Mouse (Mus musculus) neural tube, embryonic 15.5 days (tissue): ENCODE measurements at regions not wholly inside any gene's neighbourhood (a gene's known extent, or its start where the extent isn't known, plus 50 kb on each side); places are given as distances from the start of the nearest gene placed in this dataset.

ENCODE experiments used
- ATAC-seq: fragments of 200-750 bp; cut with Nextera tagmentation; 2 replicates; pipeline ENCODE4 v1.8.0; 2017; ENCODE audit warnings: mild to moderate bottlenecking, moderate TSS enrichment, moderate library complexity; ENCODE audit not compliant: low FRiP score
- H3K27ac ChIP-seq: fragments of 300-500 bp; sonication (generic); replicated peaks from 2 replicates; pipeline ENCODE4 v1.5.1; 2015; ENCODE audit warnings: mild to moderate bottlenecking, inconsistent platforms
- H3K27me3 ChIP-seq: fragments of 300-500 bp; sonication (generic); replicated peaks from 2 replicates; pipeline ENCODE4 v1.6.1; 2015; ENCODE audit warnings: inconsistent platforms
- H3K36me3 ChIP-seq: fragments of 300-500 bp; sonication (generic); 2 replicates; pipeline ENCODE4 v1.6.1; 2015; ENCODE audit warnings: inconsistent platforms
- H3K4me1 ChIP-seq: fragments of 300-500 bp; sonication (generic); 2 replicates; pipeline ENCODE4 v1.6.1; 2015; ENCODE audit warnings: inconsistent platforms
- H3K4me2 ChIP-seq: fragments of 300-500 bp; sonication (generic); 2 replicates; pipeline ENCODE4 v1.6.1; 2015; ENCODE audit warnings: inconsistent platforms, mild to moderate bottlenecking, moderate library complexity
- H3K4me3 ChIP-seq: fragments of 300-500 bp; sonication (generic); replicated peaks from 2 replicates; pipeline ENCODE4 v1.5.1; 2015; ENCODE audit warnings: mild to moderate bottlenecking, inconsistent platforms
- H3K9ac ChIP-seq: fragments of 300-500 bp; sonication (generic); replicated peaks from 2 replicates; pipeline ENCODE4 v1.6.1; 2015; ENCODE audit warnings: mild to moderate bottlenecking, inconsistent platforms
- H3K9me3 ChIP-seq: fragments of 300-500 bp; sonication (generic); replicated peaks from 2 replicates; pipeline ENCODE4 v1.6.1; 2016; ENCODE audit warnings: inconsistent platforms
- WGBS: fragments of 180-500 bp; shearing (Covaris S2); methylation state at CpG from one replicate; pipeline ENCODE4 v1.1.7; 2015; ENCODE audit warnings: mixed read lengths; 5-methylcytosine and 5-hydroxymethylcytosine counted together

- ATAC-seq = no peak
- no peak overlapping the region for H3K9ac ChIP-seq
- no peak overlapping the region for H3K4me3 ChIP-seq
- no peak overlapping the region for H3K27ac ChIP-seq
- no peaks in the 10 kb centered on the region for H3K4me1 ChIP-seq
- 86% methylated on average over 8 of the region's 8 CpGs for WGBS
- no peak overlapping the region for H3K4me2 ChIP-seq
- no peaks in the 10 kb centered on the region for H3K36me3 ChIP-seq
- H3K9me3 ChIP-seq = no peaks in the 10 kb centered on the region
- no peaks in the 10 kb centered on the region for H3K27me3 ChIP-seq
These were observed 70.5 kb upstream of the Yae1d1 start for GRCm38 (mm10) chr13:18063677-18064076.

GRCm38 (mm10) chr13:18060265-18060664 lies 67.1 kb upstream of the Yae1d1 start:
- no peak for ATAC-seq
- no peak overlapping the region for H3K27ac ChIP-seq
- H3K4me3 ChIP-seq = no peak overlapping the region
- no peaks in the 10 kb centered on the region for H3K4me1 ChIP-seq
- WGBS = 84% methylated on average over 2 of the region's 2 CpGs
- no peak overlapping the region for H3K4me2 ChIP-seq
- H3K36me3 ChIP-seq = no peaks in the 10 kb centered on the region
- no peaks in the 10 kb centered on the region for H3K9me3 ChIP-seq
- H3K9ac ChIP-seq = no peak overlapping the region
- H3K27me3 ChIP-seq = no peaks in the 10 kb centered on the region

GRCm38 (mm10) chr13:18057231-18057912 lies 64.2 kb upstream of the Yae1d1 start:
- Histone ChIP-seq H3K27me3 (no peaks in the 10 kb centered on the region), H3K9me3 (no peaks in the 10 kb centered on the region), H3K36me3 (no peaks in the 10 kb centered on the region), H3K4me1 (no peaks in the 10 kb centered on the region), H3K9ac (no peak overlapping the region), H3K27ac (no peak overlapping the region), H3K4me3 (no peak overlapping the region), H3K4me2 (no peak overlapping the region)
- 29% methylated on average over 8 of the region's 8 CpGs for WGBS
- peak; percentile 93 for ATAC-seq

GRCm38 (mm10) chr13:18056816-18057215 lies 63.7 kb upstream of the Yae1d1 start:
- H3K27me3 ChIP-seq = no peaks in the 10 kb centered on the region
- H3K27ac ChIP-seq = no peak overlapping the region
- whole genome bisulfite sequencing = 67% methylated on average over 3 of the region's 3 CpGs
- no peaks in the 10 kb centered on the region for H3K4me1 ChIP-seq
- no peak overlapping the region for H3K9ac ChIP-seq
- H3K36me3 ChIP-seq = no peaks in the 10 kb centered on the region
- no peaks in the 10 kb centered on the region for H3K9me3 ChIP-seq
- ATAC-seq = no peak
- H3K4me3 ChIP-seq = no peak overlapping the region
- no peak overlapping the region for H3K4me2 ChIP-seq

GRCm38 (mm10) chr13:18043154-18043553 lies 50.0 kb upstream of the Yae1d1 start:
- no peak overlapping the region for H3K9ac ChIP-seq
- H3K4me3 ChIP-seq = no peak overlapping the region
- no peaks in the 10 kb centered on the region for H3K36me3 ChIP-seq
- WGBS = 90% methylated on average over 6 of the region's 6 CpGs
- no peaks in the 10 kb centered on the region for H3K9me3 ChIP-seq
- no peak overlapping the region for H3K27ac ChIP-seq
- no peak for ATAC-seq
- no peaks in the 10 kb centered on the region for H3K27me3 ChIP-seq
- H3K4me1 ChIP-seq = no peaks in the 10 kb centered on the region
- H3K4me2 ChIP-seq = no peak overlapping the region
